Mouse (Mus musculus) heart, embryonic 14.5 days (tissue): ENCODE data around the gene Tmem38a. TPM values are rescaled to one million over a fixed set of nuclear protein-coding genes. Genes with fewer than 3 reads are reported as not detected.
A peak's percentile ranks its signal among the peaks of the same experiment; 100 is the strongest.

Source experiments
- ATAC-seq: fragments of 200-750 bp; cut with Nextera tagmentation; 2 replicates; pipeline ENCODE4 v1.8.0; 2017; ENCODE audit warnings: low read depth, moderate TSS enrichment; ENCODE audit not compliant: insufficient number of reproducible peaks, insufficient read depth, low FRiP score
- H3K27ac ChIP-seq, 2 experiments: fragments of 200-500 bp in 1 of 2; fragments of 300-500 bp in 1 of 2; sonication (generic) in 1 of 2; replicated peaks in 1 of 2; 2 replicates each; pipeline ENCODE4 v1.5.1; 2012 to 2014; ENCODE audit warnings: low read depth in 2 of 2, low read length in 2 of 2, control low read depth in 1 of 2, mild to moderate bottlenecking in 1 of 2, mixed read lengths in 1 of 2; ENCODE audit not compliant: control insufficient read depth in 1 of 2, insufficient read depth in 1 of 2
- H3K27me3 ChIP-seq: fragments of 300-500 bp; sonication (generic); 2 replicates; pipeline ENCODE4 v1.6.1; 2014; ENCODE audit warnings: mild to moderate bottlenecking, low read length, control low read depth; ENCODE audit not compliant: control insufficient read depth, insufficient read depth
- H3K36me3 ChIP-seq: fragments of 300-500 bp; sonication (generic); 2 replicates; pipeline ENCODE4 v1.6.1; 2014; ENCODE audit warnings: mild to moderate bottlenecking, control low read depth, low read length, mixed read lengths; ENCODE audit not compliant: control insufficient read depth, insufficient read depth
- H3K4me1 ChIP-seq, 2 experiments: fragments of 200-500 bp in 1 of 2; fragments of 300-500 bp in 1 of 2; sonication (generic) in 1 of 2; 2 replicates each; pipeline ENCODE4 v1.6.1; 2012 to 2014; ENCODE audit warnings: low read length in 2 of 2, control low read depth in 1 of 2, mixed read lengths in 1 of 2; ENCODE audit not compliant: control insufficient read depth in 2 of 2, insufficient read depth in 2 of 2
- H3K4me2 ChIP-seq: fragments of 300-500 bp; sonication (generic); 2 replicates; pipeline ENCODE4 v1.6.1; 2014; ENCODE audit warnings: mild to moderate bottlenecking, low read length
- H3K4me3 ChIP-seq, 2 experiments: fragments of 200-500 bp in 1 of 2; fragments of 300-500 bp in 1 of 2; sonication (generic) in 1 of 2; 2 replicates each; pipeline ENCODE4 v1.5.1; 2012 to 2014; ENCODE audit warnings: low read length in 2 of 2, mild to moderate bottlenecking in 2 of 2, control low read depth in 1 of 2, low read depth in 1 of 2, moderate library complexity in 1 of 2; ENCODE audit not compliant: control insufficient read depth in 1 of 2, insufficient read depth in 1 of 2
- H3K9ac ChIP-seq: fragments of 300-500 bp; sonication (generic); 2 replicates; pipeline ENCODE4 v1.6.1; 2014; ENCODE audit warnings: mild to moderate bottlenecking, low read length
- H3K9me3 ChIP-seq: fragments of 300-500 bp; sonication (generic); 2 replicates; pipeline ENCODE4 v1.6.1; 2016; ENCODE audit warnings: low read length, control low read depth; ENCODE audit not compliant: control insufficient read depth
- WGBS: fragments of 180-500 bp; shearing (Covaris S2); extraction: QIAGEN DNeasy Blood & Tissue Kit; methylation state at CpG from one replicate; pipeline ENCODE4 v1.1.7; 2014; 5-methylcytosine and 5-hydroxymethylcytosine counted together
- polyA plus RNA-seq: library from polyadenylated mRNA; unstranded; fragments of >200 nt; fragmentation: Nextera tagmentation; extraction: Ambion mirVana; gene quantifications from 2 replicates; pipeline ENCODE4 v1.2.1, GENCODE M21; 2014

Gene Tmem38a
- polyA plus RNA-seq, 1 experiment from 2014 or later: 97.0 TPM

DNA sequence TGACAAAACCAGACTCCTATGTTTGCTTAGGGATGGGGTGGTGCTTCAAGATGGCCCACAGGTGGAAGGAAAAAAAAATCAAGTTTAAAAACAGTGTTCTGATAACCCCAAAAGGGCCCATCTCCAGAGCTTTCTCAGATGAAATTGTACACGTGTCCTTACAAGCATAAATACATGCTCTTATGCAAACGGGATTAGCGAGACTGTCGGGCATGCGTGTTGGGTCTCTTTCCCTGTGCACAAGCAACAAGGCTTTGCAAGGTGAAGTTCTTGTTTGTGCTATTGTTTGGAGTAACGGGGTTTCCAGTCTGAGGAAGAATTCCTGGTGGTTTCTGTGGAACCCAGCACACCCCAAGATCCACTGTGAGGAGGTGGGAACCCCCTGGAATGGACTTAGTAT lies 1.6 kb downstream of the Tmem38a start:
- no peaks in the 10 kb centered on the region for H3K27me3 ChIP-seq
- no peaks in the 10 kb centered on the region for H3K9me3 ChIP-seq
- 79% methylated on average over 6 of the region's 6 CpGs for WGBS
- H3K4me2 ChIP-seq: peak overlapping the region; percentile 89
- peaks cover 15% of the 10 kb centered on the region for H3K36me3 ChIP-seq
- peak overlapping the region in 1 of 2 experiments; percentile 77; a peak in 1 of 4 replicates for H3K4me3 ChIP-seq
- no peak for ATAC-seq
- peak overlapping the region; percentile 92 for H3K9ac ChIP-seq
- peaks cover 9 to 28% of the 10 kb centered on the region in 2 experiments for H3K4me1 ChIP-seq
- no peak overlapping the region for H3K27ac ChIP-seq

DNA sequence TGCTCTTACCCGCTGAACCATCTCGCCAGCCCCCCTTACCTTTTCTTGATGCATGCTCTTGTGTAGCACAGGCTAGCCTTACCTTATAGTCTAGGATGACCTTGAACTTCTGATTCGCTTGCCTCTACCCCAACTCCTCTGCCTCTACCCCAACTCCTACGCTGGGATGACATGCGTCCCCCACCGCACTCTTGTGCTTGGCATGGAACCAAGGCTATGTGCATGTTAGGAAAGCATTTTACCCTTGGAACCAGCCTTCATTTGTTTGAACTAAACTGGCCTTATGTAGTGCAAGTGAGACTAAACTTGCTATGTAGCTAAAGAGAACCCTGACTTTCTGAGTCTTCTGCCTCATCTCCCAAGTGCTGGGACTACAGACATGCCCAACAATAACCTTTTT lies 4.1 kb downstream of the Tmem38a start:
- Histone ChIP-seq H3K27ac (no peak overlapping the region), H3K4me1 (peaks cover 9 to 28% of the 10 kb centered on the region in 2 experiments), H3K4me3 (no peak overlapping the region), H3K36me3 (peaks cover 11% of the 10 kb centered on the region), H3K9ac (no peak overlapping the region), H3K27me3 (no peaks in the 10 kb centered on the region), H3K4me2 (no peak overlapping the region), H3K9me3 (no peaks in the 10 kb centered on the region)
- 90% methylated on average over 6 of the region's 6 CpGs for WGBS
- no peak for ATAC-seq

DNA sequence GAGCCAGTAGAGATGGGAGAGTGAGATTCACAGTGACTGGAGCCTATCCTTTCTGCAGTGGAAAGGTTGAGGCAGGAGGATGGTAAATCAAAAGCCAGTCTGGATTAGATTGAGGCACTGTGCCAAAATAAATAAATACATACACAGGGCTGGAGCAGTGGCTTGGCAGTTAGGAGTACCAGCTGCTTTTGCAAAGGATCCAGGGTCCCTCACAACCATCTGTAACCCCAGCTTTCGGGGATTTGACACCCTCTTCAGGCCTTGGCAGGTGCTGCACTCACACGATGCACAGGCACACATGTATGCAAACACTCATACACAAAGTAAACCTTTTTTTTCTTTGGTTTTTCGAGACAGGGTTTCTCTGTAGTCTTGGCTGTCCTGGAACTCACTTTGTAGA lies 5.4 kb downstream of the Tmem38a start:
- Histone ChIP-seq H3K4me2 (no peak overlapping the region), H3K4me1 (peaks cover 9 to 28% of the 10 kb centered on the region in 2 experiments), H3K9ac (no peak overlapping the region), H3K27me3 (no peaks in the 10 kb centered on the region), H3K36me3 (peaks cover 25% of the 10 kb centered on the region), H3K9me3 (no peaks in the 10 kb centered on the region), H3K4me3 (no peak overlapping the region), H3K27ac (peak overlapping the region; percentile 72 to 83; a peak in 3 of 4 replicates)
- 76% methylated on average over 3 of the region's 3 CpGs for WGBS
- ATAC-seq: no peak

DNA sequence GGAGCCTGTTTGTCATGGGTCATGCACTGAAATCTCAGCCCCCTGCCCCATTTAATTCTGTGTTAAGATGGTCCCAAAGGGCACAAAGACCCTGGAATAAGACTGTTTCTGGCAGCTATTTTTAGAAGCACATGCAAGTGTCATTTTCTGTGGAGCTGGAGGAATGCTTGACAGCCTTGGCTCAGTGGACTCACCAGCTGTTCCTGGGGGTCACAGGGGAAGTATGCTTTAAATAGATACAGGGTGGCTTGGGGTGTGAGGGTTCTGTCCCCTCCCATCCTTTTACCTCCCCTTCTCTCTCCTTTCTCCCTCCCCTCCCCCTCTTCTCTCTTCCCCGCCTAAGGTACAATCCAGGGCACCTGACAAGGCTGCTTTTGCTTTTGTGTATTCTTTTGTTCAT lies 6.1 kb downstream of the Tmem38a start:
- H3K4me3 ChIP-seq: no peak overlapping the region
- peaks cover 9 to 30% of the 10 kb centered on the region in 2 experiments for H3K4me1 ChIP-seq
- peak overlapping the region; percentile 72 to 83 for H3K27ac ChIP-seq
- peak overlapping the region; percentile 59; the same call in 1 of the 2 replicates for H3K9ac ChIP-seq
- peaks cover 26% of the 10 kb centered on the region for H3K36me3 ChIP-seq
- H3K4me2 ChIP-seq: peak overlapping the region; percentile 42
- WGBS: 37% methylated on average over 1 of the region's 1 CpGs
- peak; percentile 69; the same call in 1 of the 2 replicates for ATAC-seq
- H3K27me3 ChIP-seq: no peaks in the 10 kb centered on the region
- no peaks in the 10 kb centered on the region for H3K9me3 ChIP-seq

DNA sequence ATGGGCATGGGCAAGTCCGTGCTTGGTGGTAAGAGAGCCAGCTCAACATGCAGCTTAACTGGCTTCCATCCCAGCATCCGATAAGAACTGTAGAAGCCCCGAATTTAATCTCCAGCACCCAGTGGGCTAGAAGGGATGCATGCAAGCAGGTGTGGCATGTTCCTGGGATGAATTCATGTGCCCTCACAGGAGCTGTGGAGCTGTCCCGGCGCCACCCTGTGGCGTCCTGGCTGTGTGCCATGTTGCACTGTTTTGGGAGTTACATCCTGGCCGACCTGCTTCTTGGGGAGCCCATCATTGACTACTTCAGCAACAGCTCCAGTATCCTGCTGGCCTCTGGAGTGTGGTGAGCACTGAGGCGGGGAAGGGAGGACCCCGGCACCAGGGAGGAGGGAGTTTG lies 7.5 kb downstream of the Tmem38a start:
- no peaks in the 10 kb centered on the region for H3K27me3 ChIP-seq
- no peak overlapping the region for H3K9ac ChIP-seq
- H3K36me3 ChIP-seq: peaks cover 26% of the 10 kb centered on the region
- H3K9me3 ChIP-seq: no peaks in the 10 kb centered on the region
- peaks cover 14 to 34% of the 10 kb centered on the region in 2 experiments for H3K4me1 ChIP-seq
- no peak overlapping the region for H3K4me2 ChIP-seq
- ATAC-seq: no peak
- no peak overlapping the region for H3K4me3 ChIP-seq
- WGBS: 62% methylated on average over 9 of the region's 9 CpGs
- H3K27ac ChIP-seq: peak overlapping the region in 1 of 2 experiments; percentile 83; a peak in 1 of 4 replicates

DNA sequence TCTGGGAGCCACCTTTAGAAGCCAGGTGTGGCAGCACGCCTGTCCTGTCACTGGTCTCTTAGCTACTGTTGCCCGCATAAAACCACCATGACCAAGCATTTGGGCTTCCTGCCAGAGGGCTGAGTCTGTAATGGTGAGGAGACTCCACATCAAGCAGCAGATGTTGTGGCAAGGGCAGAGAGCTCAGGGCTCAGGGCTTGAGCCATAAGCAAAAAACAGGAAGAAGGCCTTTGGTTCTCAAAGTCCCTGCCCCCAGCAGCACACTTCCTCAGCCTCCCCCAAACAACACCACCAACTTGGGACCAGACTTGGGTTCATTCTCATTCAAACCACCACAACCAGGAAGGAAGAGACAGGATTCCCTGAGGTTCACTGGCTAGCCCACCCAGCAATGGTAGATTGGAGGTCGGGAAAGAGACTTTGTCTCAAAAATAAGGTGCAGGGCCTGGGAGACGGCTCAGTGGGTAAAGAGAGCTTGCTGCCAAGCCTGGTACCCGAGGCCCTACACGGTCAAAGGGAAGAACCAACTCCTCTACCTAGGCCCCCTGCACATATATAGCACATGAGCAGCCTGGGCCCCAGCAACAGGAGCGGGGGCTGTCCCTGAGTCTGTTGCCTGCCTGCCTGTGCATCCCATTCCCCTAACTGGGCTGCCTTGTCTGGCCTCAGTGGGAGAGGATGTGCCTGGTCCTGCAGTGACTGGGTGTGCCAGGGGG lies 11.4 kb downstream of the Tmem38a start:
- H3K9me3 ChIP-seq: no peaks in the 10 kb centered on the region
- no peak overlapping the region for H3K4me2 ChIP-seq
- H3K4me1 ChIP-seq: peaks cover 19 to 38% of the 10 kb centered on the region in 2 experiments
- H3K27me3 ChIP-seq: no peaks in the 10 kb centered on the region
- H3K36me3 ChIP-seq: peaks cover 35% of the 10 kb centered on the region
- no peak overlapping the region for H3K4me3 ChIP-seq
- ATAC-seq: no peak
- no peak overlapping the region for H3K9ac ChIP-seq
- 73% methylated on average over 7 of the region's 7 CpGs for WGBS
- peak overlapping the region in 1 of 2 experiments; percentile 12; a peak in 1 of 4 replicates for H3K27ac ChIP-seq

DNA sequence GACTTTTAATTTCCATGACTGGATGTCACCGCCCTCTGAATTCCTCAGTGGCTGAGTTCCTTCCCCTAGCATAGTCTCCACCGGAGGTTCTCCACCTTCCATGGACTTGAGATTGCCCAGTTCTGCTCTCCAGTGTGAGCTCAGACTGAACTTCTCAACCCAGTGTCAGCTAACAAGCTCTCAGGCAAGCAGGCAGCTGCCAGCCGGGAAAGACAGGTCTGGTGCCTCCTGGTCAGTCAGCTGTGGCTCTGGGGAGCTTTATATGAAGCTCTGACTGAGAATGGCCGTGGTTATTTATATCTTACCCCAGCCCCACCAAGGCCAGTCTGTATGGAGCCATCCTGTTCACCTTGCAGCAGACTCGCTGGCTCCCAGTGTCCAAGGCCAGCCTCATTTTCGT lies 12.5 kb downstream of the Tmem38a start:
- H3K9ac ChIP-seq: no peak overlapping the region
- 48% methylated on average over 6 of the region's 6 CpGs for WGBS
- ATAC-seq: no peak
- H3K4me3 ChIP-seq: no peak overlapping the region
- H3K36me3 ChIP-seq: peaks cover 35% of the 10 kb centered on the region
- H3K9me3 ChIP-seq: no peaks in the 10 kb centered on the region
- H3K27me3 ChIP-seq: no peaks in the 10 kb centered on the region
- H3K4me1 ChIP-seq: peaks cover 15 to 30% of the 10 kb centered on the region in 2 experiments
- H3K27ac ChIP-seq: peak overlapping the region; percentile 31 to 75
- H3K4me2 ChIP-seq: no peak overlapping the region
